Mouse (Mus musculus): Measurements from ENCODE around the gene Wipf2. TPM values are rescaled to one million over a fixed set of nuclear protein-coding genes. Genes with fewer than 3 reads are reported as not detected.

Gene Wipf2
- polyA plus RNA-seq, 1 experiment from 2014 or later: 5.4 TPM

DNA sequence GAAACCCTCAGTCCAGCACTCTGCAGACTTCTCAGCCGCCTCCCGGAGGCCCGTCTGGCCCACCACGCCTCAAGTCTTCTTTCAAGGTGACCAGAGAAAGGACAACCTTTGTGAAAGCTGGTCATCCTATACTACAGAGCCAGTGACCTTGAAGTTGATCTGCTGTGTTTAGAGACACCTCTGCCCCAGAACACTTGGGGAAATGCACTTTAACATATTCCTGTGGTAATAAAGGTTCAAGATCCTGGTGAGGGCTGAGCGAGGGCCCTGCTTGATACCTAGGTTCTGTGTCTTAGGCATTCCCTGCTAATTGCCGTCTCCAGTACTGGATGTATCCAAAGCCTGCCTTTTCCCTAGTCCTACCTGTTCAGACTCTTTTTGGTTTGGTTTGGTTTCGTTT, 63.1 kb downstream of the Wipf2 start:
- 70% methylated on average over 7 of the region's 7 CpGs for WGBS
- peaks cover 89% of the 10 kb centered on the region for H3K4me1 ChIP-seq (ENCODE audit: insufficient read depth, low read length)
- no peaks in the 10 kb centered on the region for H3K9me3 ChIP-seq (ENCODE audit: low read length)
- H3K27me3 ChIP-seq (ENCODE audit: insufficient read depth, low read length): no peaks in the 10 kb centered on the region
- H3K36me3 ChIP-seq (ENCODE audit: insufficient read depth, low read length): no peaks in the 10 kb centered on the region
- H3K27ac ChIP-seq (ENCODE audit: low read length): peak overlapping the region; percentile 92
- peak overlapping the region; percentile 55; the same call in 1 of the 2 replicates for H3K9ac ChIP-seq (replicated peaks; ENCODE audit: low read length)
- ATAC-seq (ENCODE audit: low FRiP score, low TSS enrichment): no peak
- H3K4me2 ChIP-seq (replicated peaks; ENCODE audit: low read depth, low read length): no peak overlapping the region
- H3K4me3 ChIP-seq (ENCODE audit: low read length): no peak overlapping the region

GRCm38 (mm10) chr11:98927438-98928076, 64.1 kb downstream of the Wipf2 start, which contains the start of gene Rara:
Rara (plus strand) TSS chr11:98927818.
- H3K27ac ChIP-seq (ENCODE audit: low read length): peak within 1 kb of the TSS; percentile 92
- WGBS: 7% methylated on average over 21 of the region's 21 CpGs
- peaks cover 92% of the 10 kb centered on the region for H3K4me1 ChIP-seq (ENCODE audit: insufficient read depth, low read length)
- H3K9me3 ChIP-seq (ENCODE audit: low read length): no peaks in the 10 kb centered on the region
- no peaks in the 10 kb centered on the region for H3K27me3 ChIP-seq (ENCODE audit: insufficient read depth, low read length)
- H3K4me3 ChIP-seq (ENCODE audit: low read length): peak within 1 kb of the TSS; percentile 59
- H3K36me3 ChIP-seq (ENCODE audit: insufficient read depth, low read length): no peaks in the 10 kb centered on the region
- H3K9ac ChIP-seq (replicated peaks; ENCODE audit: low read length): peak within 1 kb of the TSS; percentile 78
- ATAC-seq (ENCODE audit: low FRiP score, low TSS enrichment): no peak
- peak within 1 kb of the TSS; percentile 69 for H3K4me2 ChIP-seq (replicated peaks; ENCODE audit: low read depth, low read length)

- 10% methylated on average over 12 of the region's 12 CpGs for WGBS
- no peaks in the 10 kb centered on the region for H3K36me3 ChIP-seq (ENCODE audit: insufficient read depth, low read length)
- peak overlapping the region; percentile 69 for H3K4me2 ChIP-seq (replicated peaks; ENCODE audit: low read depth, low read length)
- peak overlapping the region; percentile 50 for H3K27ac ChIP-seq (ENCODE audit: low read length)
- H3K4me3 ChIP-seq (ENCODE audit: low read length): peak overlapping the region; percentile 59
- ATAC-seq (ENCODE audit: low FRiP score, low TSS enrichment): no peak
- peaks cover 93% of the 10 kb centered on the region for H3K4me1 ChIP-seq (ENCODE audit: insufficient read depth, low read length)
- H3K27me3 ChIP-seq (ENCODE audit: insufficient read depth, low read length): no peaks in the 10 kb centered on the region
- H3K9ac ChIP-seq (replicated peaks; ENCODE audit: low read length): peak overlapping the region; percentile 78
- H3K9me3 ChIP-seq (ENCODE audit: low read length): no peaks in the 10 kb centered on the region
These were observed 64.9 kb downstream of the Wipf2 start for GRCm38 (mm10) chr11:98928186-98928893.

DNA sequence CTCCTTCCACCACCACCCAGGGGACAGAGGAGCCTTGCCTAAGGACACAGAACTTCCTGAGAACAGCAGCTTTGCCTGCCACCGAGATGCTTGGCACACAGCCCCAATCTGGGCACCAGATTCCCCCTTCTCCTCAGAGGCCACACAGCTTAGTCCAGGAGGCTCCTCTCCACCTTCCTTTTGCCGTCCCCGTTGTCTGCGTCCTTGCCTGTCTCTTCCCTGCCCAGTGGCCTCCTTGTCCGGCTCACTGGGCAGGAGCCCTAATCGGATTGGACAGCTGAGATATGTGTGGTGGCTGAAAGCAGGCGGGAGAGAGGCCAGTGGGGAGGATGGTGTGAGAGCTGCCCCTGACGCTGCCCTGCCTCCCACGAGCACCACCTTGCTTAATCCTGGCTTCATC, 66.1 kb downstream of the Wipf2 start:
- ATAC-seq (ENCODE audit: low FRiP score, low TSS enrichment): no peak
- Histone ChIP-seq H3K4me3 (ENCODE audit: low read length) (peak overlapping the region; percentile 0; the same call in 1 of the 2 replicates), H3K9ac (replicated peaks; ENCODE audit: low read length) (peak overlapping the region; percentile 48), H3K27me3 (ENCODE audit: insufficient read depth, low read length) (no peaks in the 10 kb centered on the region), H3K9me3 (ENCODE audit: low read length) (no peaks in the 10 kb centered on the region), H3K36me3 (ENCODE audit: insufficient read depth, low read length) (no peaks in the 10 kb centered on the region), H3K27ac (ENCODE audit: low read length) (peak overlapping the region; percentile 50), H3K4me1 (ENCODE audit: insufficient read depth, low read length) (peaks cover 86% of the 10 kb centered on the region), H3K4me2 (replicated peaks; ENCODE audit: low read depth, low read length) (peak overlapping the region; percentile 69)
- 9% methylated on average over 9 of the region's 9 CpGs for WGBS

GRCm38 (mm10) chr11:98930127-98930601, 66.7 kb downstream of the Wipf2 start:
- H3K4me2 ChIP-seq (replicated peaks; ENCODE audit: low read depth, low read length): peak overlapping the region; percentile 69
- H3K36me3 ChIP-seq (ENCODE audit: insufficient read depth, low read length): no peaks in the 10 kb centered on the region
- H3K27ac ChIP-seq (ENCODE audit: low read length): peak overlapping the region; percentile 50
- 47% methylated on average over 7 of the region's 7 CpGs for WGBS
- no peaks in the 10 kb centered on the region for H3K9me3 ChIP-seq (ENCODE audit: low read length)
- H3K4me1 ChIP-seq (ENCODE audit: insufficient read depth, low read length): peaks cover 81% of the 10 kb centered on the region
- H3K4me3 ChIP-seq (ENCODE audit: low read length): no peak overlapping the region
- no peaks in the 10 kb centered on the region for H3K27me3 ChIP-seq (ENCODE audit: insufficient read depth, low read length)
- no peak for ATAC-seq (ENCODE audit: low FRiP score, low TSS enrichment)
- peak overlapping the region; percentile 48 for H3K9ac ChIP-seq (replicated peaks; ENCODE audit: low read length)

- WGBS: 36% methylated on average over 10 of the region's 10 CpGs
These were observed 67.5 kb downstream of the Wipf2 start for GRCm38 (mm10) chr11:98930773-98931512.

GRCm38 (mm10) chr11:98931513-98932292, 68.3 kb downstream of the Wipf2 start:
- H3K4me3 ChIP-seq (ENCODE audit: low read length): no peak overlapping the region
- H3K4me2 ChIP-seq (replicated peaks; ENCODE audit: low read depth, low read length): no peak overlapping the region
- no peaks in the 10 kb centered on the region for H3K9me3 ChIP-seq (ENCODE audit: low read length)
- ATAC-seq (ENCODE audit: low FRiP score, low TSS enrichment): peak; percentile 21; the same call in 1 of the 2 replicates
- peak overlapping the region; percentile 50 for H3K27ac ChIP-seq (ENCODE audit: low read length)
- H3K4me1 ChIP-seq (ENCODE audit: insufficient read depth, low read length): peaks cover 80% of the 10 kb centered on the region
- H3K9ac ChIP-seq (replicated peaks; ENCODE audit: low read length): peak overlapping the region; percentile 31; the same call in 1 of the 2 replicates
- no peaks in the 10 kb centered on the region for H3K27me3 ChIP-seq (ENCODE audit: insufficient read depth, low read length)
- no peaks in the 10 kb centered on the region for H3K36me3 ChIP-seq (ENCODE audit: insufficient read depth, low read length)
- WGBS: 24% methylated on average over 7 of the region's 7 CpGs

More at GRCm38 (mm10) chr11:98930773-98931512, 67.5 kb downstream of the Wipf2 start:
- H3K9me3 ChIP-seq (ENCODE audit: low read length): no peaks in the 10 kb centered on the region
- no peak overlapping the region for H3K4me3 ChIP-seq (ENCODE audit: low read length)
- peaks cover 80% of the 10 kb centered on the region for H3K4me1 ChIP-seq (ENCODE audit: insufficient read depth, low read length)
- no peaks in the 10 kb centered on the region for H3K27me3 ChIP-seq (ENCODE audit: insufficient read depth, low read length)
- H3K27ac ChIP-seq (ENCODE audit: low read length): peak overlapping the region; percentile 50
- peak overlapping the region; percentile 31; the same call in 1 of the 2 replicates for H3K9ac ChIP-seq (replicated peaks; ENCODE audit: low read length)
- no peaks in the 10 kb centered on the region for H3K36me3 ChIP-seq (ENCODE audit: insufficient read depth, low read length)
- no peak for ATAC-seq (ENCODE audit: low FRiP score, low TSS enrichment)
- no peak overlapping the region for H3K4me2 ChIP-seq (replicated peaks; ENCODE audit: low read depth, low read length)

- peak overlapping the region; percentile 44 for H3K27ac ChIP-seq (ENCODE audit: low read length)
- no peaks in the 10 kb centered on the region for H3K36me3 ChIP-seq (ENCODE audit: insufficient read depth, low read length)
- H3K4me2 ChIP-seq (replicated peaks; ENCODE audit: low read depth, low read length): peak overlapping the region; percentile 34
- no peaks in the 10 kb centered on the region for H3K9me3 ChIP-seq (ENCODE audit: low read length)
- 9% methylated on average over 19 of the region's 19 CpGs for WGBS
- H3K4me1 ChIP-seq (ENCODE audit: insufficient read depth, low read length): peaks cover 77% of the 10 kb centered on the region
- ATAC-seq (ENCODE audit: low FRiP score, low TSS enrichment): no peak
- peak overlapping the region; percentile 25; the same call in 1 of the 2 replicates for H3K9ac ChIP-seq (replicated peaks; ENCODE audit: low read length)
- no peaks in the 10 kb centered on the region for H3K27me3 ChIP-seq (ENCODE audit: insufficient read depth, low read length)
- H3K4me3 ChIP-seq (ENCODE audit: low read length): no peak overlapping the region
These were observed 69.1 kb downstream of the Wipf2 start for GRCm38 (mm10) chr11:98932293-98933091.

All from kidney, embryonic 16.5 days (tissue).